Mouse (Mus musculus): ENCODE measurements around the gene Uqcc2. TPM values are rescaled to one million over a fixed set of nuclear protein-coding genes. Genes with fewer than 3 reads are reported as not detected.

The Uqcc2 gene
- polyA plus RNA-seq, 1 experiment from 2014 or later: 267 TPM

DNA sequence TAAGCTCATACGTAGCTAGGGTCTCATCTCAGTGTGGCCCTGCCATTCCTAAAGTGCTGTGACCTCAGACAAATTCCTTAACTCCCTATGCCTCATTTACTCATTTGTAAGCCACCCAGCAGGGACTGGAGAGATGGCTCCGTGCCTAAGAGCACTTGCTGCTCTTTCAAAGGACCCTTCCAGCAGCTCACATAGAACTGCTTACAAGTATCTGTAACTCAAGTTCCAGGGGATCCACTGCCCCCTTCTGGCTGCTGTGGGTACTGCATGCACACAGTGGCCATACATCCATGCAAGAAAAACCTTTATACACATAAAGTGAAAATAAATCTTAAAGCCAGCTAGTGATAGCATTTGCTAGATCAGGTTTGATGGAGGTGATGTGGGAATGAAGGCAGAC lies 48.0 kb downstream of the Uqcc2 start:
- Histone ChIP-seq H3K27ac (ENCODE audit: low read length) (no peak overlapping the region), H3K4me3 (replicated peaks; ENCODE audit: low read length) (no peak overlapping the region), H3K36me3 (ENCODE audit: control insufficient read depth, insufficient read depth, low read length) (no peaks in the 10 kb centered on the region), H3K4me1 (ENCODE audit: control insufficient read depth, insufficient read depth, low read length) (peaks cover 8% of the 10 kb centered on the region; the same call in 1 of the 2 replicates), H3K4me2 (ENCODE audit: low read depth, low read length) (no peak overlapping the region), H3K27me3 (ENCODE audit: control insufficient read depth, insufficient read depth, low read length) (no peaks in the 10 kb centered on the region), H3K9me3 (replicated peaks; ENCODE audit: control insufficient read depth, low read length) (no peaks in the 10 kb centered on the region), H3K9ac (ENCODE audit: low read length) (no peak overlapping the region)
- WGBS: 68% methylated on average over 2 of the region's 2 CpGs
- no peak for ATAC-seq (ENCODE audit: insufficient read depth, low FRiP score)

DNA sequence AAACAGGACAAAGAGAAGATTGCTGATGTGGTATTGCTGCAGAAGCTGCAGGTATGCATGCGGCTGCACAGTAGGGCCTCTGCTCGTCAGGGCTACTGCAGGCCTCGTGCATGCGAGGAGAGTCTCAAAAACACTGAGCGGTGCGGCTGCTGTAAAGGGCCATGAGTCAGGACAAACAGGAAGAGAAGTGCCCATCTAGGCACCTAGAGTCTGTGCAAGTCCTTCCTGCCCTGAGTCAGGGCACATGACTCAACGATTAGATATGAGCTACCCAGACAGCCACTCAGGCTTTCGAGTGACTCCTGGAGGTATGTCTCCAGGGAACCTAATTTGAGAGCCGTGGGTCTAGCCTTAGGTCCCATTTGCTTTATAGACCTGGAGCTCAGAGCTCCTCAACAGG lies 50.1 kb downstream of the Uqcc2 start:
- Histone ChIP-seq H3K27me3 (ENCODE audit: control insufficient read depth, insufficient read depth, low read length) (no peaks in the 10 kb centered on the region), H3K27ac (ENCODE audit: low read length) (peak overlapping the region; percentile 53), H3K36me3 (ENCODE audit: control insufficient read depth, insufficient read depth, low read length) (no peaks in the 10 kb centered on the region), H3K9ac (ENCODE audit: low read length) (no peak overlapping the region), H3K9me3 (replicated peaks; ENCODE audit: control insufficient read depth, low read length) (no peaks in the 10 kb centered on the region), H3K4me2 (ENCODE audit: low read depth, low read length) (no peak overlapping the region), H3K4me1 (ENCODE audit: control insufficient read depth, insufficient read depth, low read length) (peaks cover 8% of the 10 kb centered on the region; the same call in 1 of the 2 replicates), H3K4me3 (replicated peaks; ENCODE audit: low read length) (no peak overlapping the region)
- 64% methylated on average over 9 of the region's 9 CpGs for WGBS
- peak; percentile 56 for ATAC-seq (ENCODE audit: insufficient read depth, low FRiP score)

GRCm38 (mm10) chr17:27082796-27083195 lies 50.9 kb downstream of the Uqcc2 start:
- H3K27ac ChIP-seq (ENCODE audit: low read length): no peak overlapping the region
- H3K9ac ChIP-seq (ENCODE audit: low read length): no peak overlapping the region
- peaks cover 8% of the 10 kb centered on the region; the same call in 1 of the 2 replicates for H3K4me1 ChIP-seq (ENCODE audit: control insufficient read depth, insufficient read depth, low read length)
- 48% methylated on average over 8 of the region's 8 CpGs for WGBS
- H3K4me3 ChIP-seq (replicated peaks; ENCODE audit: low read length): no peak overlapping the region
- H3K27me3 ChIP-seq (ENCODE audit: control insufficient read depth, insufficient read depth, low read length): no peaks in the 10 kb centered on the region
- H3K9me3 ChIP-seq (replicated peaks; ENCODE audit: control insufficient read depth, low read length): 0 out of 2 replicates have a peak, but pooled peaks cover 2% of the 10 kb centered on the region
- no peak overlapping the region for H3K4me2 ChIP-seq (ENCODE audit: low read depth, low read length)
- 0 out of 2 replicates have a peak, but pooled peaks cover 2% of the 10 kb centered on the region for H3K36me3 ChIP-seq (ENCODE audit: control insufficient read depth, insufficient read depth, low read length)
- ATAC-seq (ENCODE audit: insufficient read depth, low FRiP score): no peak

DNA sequence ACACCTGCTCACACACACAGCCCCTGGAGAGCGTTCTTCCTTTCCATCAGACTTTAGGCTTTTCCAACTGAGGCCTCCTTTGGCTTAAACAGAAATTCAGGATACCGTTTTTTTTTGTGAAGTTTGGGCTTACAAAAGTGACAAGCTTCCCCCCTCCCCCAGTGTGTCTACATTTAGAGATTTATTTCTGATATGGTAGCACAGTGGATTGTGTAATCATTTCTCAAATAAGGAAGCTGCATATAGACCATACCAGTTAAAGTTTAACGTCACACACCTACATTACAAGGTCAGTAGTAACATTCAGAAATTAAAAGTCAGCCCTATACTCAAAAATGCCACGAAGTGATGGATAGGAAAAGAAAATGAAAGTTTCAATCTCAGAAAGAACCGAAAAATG lies 51.8 kb downstream of the Uqcc2 start:
- H3K4me3 ChIP-seq (replicated peaks; ENCODE audit: low read length): no peak overlapping the region
- WGBS: 59% methylated on average over 5 of the region's 5 CpGs
- ATAC-seq (ENCODE audit: insufficient read depth, low FRiP score): no peak
- no peak overlapping the region for H3K4me2 ChIP-seq (ENCODE audit: low read depth, low read length)
- peaks cover 10% of the 10 kb centered on the region for H3K36me3 ChIP-seq (ENCODE audit: control insufficient read depth, insufficient read depth, low read length)
- no peak overlapping the region for H3K9ac ChIP-seq (ENCODE audit: low read length)
- H3K27me3 ChIP-seq (ENCODE audit: control insufficient read depth, insufficient read depth, low read length): no peaks in the 10 kb centered on the region
- peaks cover 8% of the 10 kb centered on the region; the same call in 1 of the 2 replicates for H3K4me1 ChIP-seq (ENCODE audit: control insufficient read depth, insufficient read depth, low read length)
- H3K27ac ChIP-seq (ENCODE audit: low read length): peak overlapping the region; percentile 16
- 0 out of 2 replicates have a peak, but pooled peaks cover 3% of the 10 kb centered on the region for H3K9me3 ChIP-seq (replicated peaks; ENCODE audit: control insufficient read depth, low read length)

- no peak for ATAC-seq (ENCODE audit: insufficient read depth, low FRiP score)
- 0 out of 2 replicates have a peak, but pooled peaks cover 3% of the 10 kb centered on the region for H3K9me3 ChIP-seq (replicated peaks; ENCODE audit: control insufficient read depth, low read length)
- H3K4me2 ChIP-seq (ENCODE audit: low read depth, low read length): no peak overlapping the region
- H3K27ac ChIP-seq (ENCODE audit: low read length): no peak overlapping the region
- H3K36me3 ChIP-seq (ENCODE audit: control insufficient read depth, insufficient read depth, low read length): peaks cover 10% of the 10 kb centered on the region
- H3K4me1 ChIP-seq (ENCODE audit: control insufficient read depth, insufficient read depth, low read length): peaks cover 23% of the 10 kb centered on the region
- no peak overlapping the region for H3K4me3 ChIP-seq (replicated peaks; ENCODE audit: low read length)
- H3K27me3 ChIP-seq (ENCODE audit: control insufficient read depth, insufficient read depth, low read length): no peaks in the 10 kb centered on the region
- H3K9ac ChIP-seq (ENCODE audit: low read length): no peak overlapping the region
- WGBS: 74% methylated on average over 6 of the region's 6 CpGs
These were observed 55.2 kb downstream of the Uqcc2 start for GRCm38 (mm10) chr17:27078499-27078898.

DNA sequence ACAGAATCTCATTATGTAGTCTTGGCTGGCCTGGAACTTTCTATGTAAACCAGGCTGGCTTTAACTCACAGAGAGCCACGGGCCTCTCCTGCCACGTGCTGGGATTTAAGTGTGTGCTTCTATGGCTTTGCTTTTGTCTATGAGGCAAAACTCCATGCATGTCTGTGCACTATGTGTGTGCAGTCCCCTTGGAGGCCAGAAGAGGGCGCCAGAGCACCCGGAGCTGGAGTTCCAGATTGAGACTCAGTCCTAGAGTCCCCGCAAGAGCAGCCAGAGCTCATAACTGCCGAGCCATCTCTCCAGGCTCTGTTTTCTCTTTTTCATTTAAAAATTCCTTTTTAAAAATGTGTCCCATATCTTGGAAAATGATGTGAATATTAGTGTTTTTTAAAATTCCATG lies 55.8 kb downstream of the Uqcc2 start:
- ATAC-seq (ENCODE audit: insufficient read depth, low FRiP score): no peak
- Histone ChIP-seq H3K9me3 (replicated peaks; ENCODE audit: control insufficient read depth, low read length) (0 out of 2 replicates have a peak, but pooled peaks cover 3% of the 10 kb centered on the region), H3K36me3 (ENCODE audit: control insufficient read depth, insufficient read depth, low read length) (peaks cover 10% of the 10 kb centered on the region), H3K9ac (ENCODE audit: low read length) (no peak overlapping the region), H3K27me3 (ENCODE audit: control insufficient read depth, insufficient read depth, low read length) (no peaks in the 10 kb centered on the region), H3K4me3 (replicated peaks; ENCODE audit: low read length) (no peak overlapping the region), H3K27ac (ENCODE audit: low read length) (no peak overlapping the region), H3K4me2 (ENCODE audit: low read depth, low read length) (no peak overlapping the region), H3K4me1 (ENCODE audit: control insufficient read depth, insufficient read depth, low read length) (peaks cover 21% of the 10 kb centered on the region)
- WGBS: 83% methylated on average over 6 of the region's 6 CpGs

DNA sequence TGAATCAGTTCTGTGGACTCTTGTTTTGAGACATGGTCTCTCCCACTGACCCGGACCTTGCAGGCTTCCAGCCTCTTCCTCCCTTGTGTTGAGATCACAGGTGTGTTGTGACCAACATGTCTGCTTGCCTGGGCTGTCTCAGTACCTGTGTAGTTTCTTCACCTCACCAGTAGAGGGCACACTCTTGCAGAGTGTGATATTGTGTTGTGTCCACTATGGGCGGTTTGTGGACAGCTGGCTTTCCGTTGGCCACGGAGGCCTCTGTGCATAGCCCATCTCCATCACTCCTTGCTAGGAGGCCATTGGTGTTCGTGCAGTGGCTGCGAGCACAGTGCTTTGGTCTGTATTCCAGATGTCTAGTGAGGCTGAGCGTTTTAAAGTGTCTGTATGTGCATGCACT lies 56.6 kb downstream of the Uqcc2 start:
- peaks cover 23% of the 10 kb centered on the region for H3K4me1 ChIP-seq (ENCODE audit: control insufficient read depth, insufficient read depth, low read length)
- H3K4me2 ChIP-seq (ENCODE audit: low read depth, low read length): no peak overlapping the region
- no peak overlapping the region for H3K4me3 ChIP-seq (replicated peaks; ENCODE audit: low read length)
- peaks cover 10% of the 10 kb centered on the region for H3K36me3 ChIP-seq (ENCODE audit: control insufficient read depth, insufficient read depth, low read length)
- H3K9me3 ChIP-seq (replicated peaks; ENCODE audit: control insufficient read depth, low read length): 0 out of 2 replicates have a peak, but pooled peaks cover 3% of the 10 kb centered on the region
- H3K9ac ChIP-seq (ENCODE audit: low read length): no peak overlapping the region
- WGBS: 94% methylated on average over 7 of the region's 7 CpGs
- H3K27ac ChIP-seq (ENCODE audit: low read length): no peak overlapping the region
- no peaks in the 10 kb centered on the region for H3K27me3 ChIP-seq (ENCODE audit: control insufficient read depth, insufficient read depth, low read length)
- no peak for ATAC-seq (ENCODE audit: insufficient read depth, low FRiP score)

DNA sequence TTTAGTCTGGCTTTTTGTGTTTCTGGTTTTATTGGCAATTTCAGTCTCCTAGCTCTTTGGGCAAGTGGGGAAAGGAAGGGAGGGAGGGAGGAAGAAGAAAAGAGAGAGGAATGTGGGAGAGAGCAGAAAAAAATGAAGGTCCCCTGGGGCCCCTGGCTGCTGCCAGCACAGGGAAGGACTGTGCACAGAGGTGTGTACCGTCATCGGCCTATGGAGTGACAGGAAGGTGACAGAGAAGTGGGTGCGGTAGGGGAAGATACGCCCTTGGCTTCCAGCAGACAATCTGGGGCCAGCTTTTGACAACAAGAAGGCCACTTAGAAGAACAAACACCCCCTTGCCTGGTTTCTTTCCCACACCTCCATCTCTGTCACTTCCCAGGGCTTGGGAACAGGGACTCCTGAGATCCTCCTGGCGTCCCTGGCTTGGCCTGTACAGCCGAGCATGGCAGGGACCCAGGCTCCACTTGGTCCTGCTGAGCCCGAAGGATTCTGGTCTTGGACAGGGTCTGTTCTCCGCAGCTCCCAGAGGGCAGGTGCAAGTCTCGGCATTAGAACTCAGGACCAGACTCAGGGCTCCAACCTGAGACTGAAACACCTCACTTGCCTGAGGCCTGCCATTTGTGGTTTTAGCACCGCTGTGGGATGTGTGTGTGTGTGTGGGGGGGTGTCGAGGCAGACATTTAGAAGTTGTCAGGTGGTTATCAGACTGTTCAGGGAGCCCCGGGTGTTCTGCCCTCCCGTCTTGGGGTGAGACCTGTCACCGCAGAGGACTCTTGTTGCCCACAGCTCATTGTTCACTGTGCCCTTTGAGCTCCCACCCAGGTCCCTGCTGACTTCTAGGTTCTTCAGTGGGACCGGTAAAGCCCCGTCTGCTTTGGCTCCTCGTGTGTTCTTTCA lies 58.6 kb downstream of the Uqcc2 start:
- Histone ChIP-seq H3K9me3 (replicated peaks; ENCODE audit: control insufficient read depth, low read length) (0 out of 2 replicates have a peak, but pooled peaks cover 3% of the 10 kb centered on the region), H3K4me1 (ENCODE audit: control insufficient read depth, insufficient read depth, low read length) (peaks cover 26% of the 10 kb centered on the region), H3K4me2 (ENCODE audit: low read depth, low read length) (no peak overlapping the region), H3K36me3 (ENCODE audit: control insufficient read depth, insufficient read depth, low read length) (peaks cover 10% of the 10 kb centered on the region), H3K27ac (ENCODE audit: low read length) (peak overlapping the region; percentile 82), H3K4me3 (replicated peaks; ENCODE audit: low read length) (no peak overlapping the region), H3K27me3 (ENCODE audit: control insufficient read depth, insufficient read depth, low read length) (no peaks in the 10 kb centered on the region), H3K9ac (ENCODE audit: low read length) (no peak overlapping the region; the same call in 1 of the 2 replicates)
- no peak for ATAC-seq (ENCODE audit: insufficient read depth, low FRiP score)
- WGBS: 70% methylated on average over 17 of the region's 17 CpGs

DNA sequence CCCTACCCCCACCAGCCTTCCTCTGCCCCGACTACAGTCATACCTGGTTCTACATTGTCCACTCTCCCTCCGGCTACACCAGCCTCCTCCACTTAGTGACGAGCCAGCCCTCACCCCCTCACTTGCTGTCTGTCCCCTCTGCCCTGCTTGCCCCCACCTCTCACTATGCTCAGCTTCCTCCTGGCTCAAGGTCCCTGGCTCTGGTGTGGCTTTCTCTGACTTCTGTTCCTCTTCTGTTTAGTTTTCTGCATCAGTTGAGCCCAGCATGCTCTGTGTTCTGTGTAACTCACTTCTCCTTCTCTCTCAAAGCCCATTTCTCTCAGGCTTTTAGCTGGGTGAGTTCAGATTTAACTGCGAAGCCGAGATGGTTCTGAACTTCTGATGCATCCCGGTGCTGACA lies 59.5 kb downstream of the Uqcc2 start:
- H3K27ac ChIP-seq (ENCODE audit: low read length): peak overlapping the region; percentile 82; the same call in 1 of the 2 replicates
- H3K9me3 ChIP-seq (replicated peaks; ENCODE audit: control insufficient read depth, low read length): 0 out of 2 replicates have a peak, but pooled peaks cover 3% of the 10 kb centered on the region
- H3K4me2 ChIP-seq (ENCODE audit: low read depth, low read length): no peak overlapping the region
- H3K4me3 ChIP-seq (replicated peaks; ENCODE audit: low read length): no peak overlapping the region
- peaks cover 10% of the 10 kb centered on the region for H3K36me3 ChIP-seq (ENCODE audit: control insufficient read depth, insufficient read depth, low read length)
- H3K9ac ChIP-seq (ENCODE audit: low read length): peak overlapping the region; percentile 7; the same call in 1 of the 2 replicates
- H3K27me3 ChIP-seq (ENCODE audit: control insufficient read depth, insufficient read depth, low read length): no peaks in the 10 kb centered on the region
- 60% methylated on average over 6 of the region's 6 CpGs for WGBS
- H3K4me1 ChIP-seq (ENCODE audit: control insufficient read depth, insufficient read depth, low read length): peaks cover 34% of the 10 kb centered on the region
- ATAC-seq (ENCODE audit: insufficient read depth, low FRiP score): no peak
